Mouse (Mus musculus): ENCODE measurements around the gene Sik2. TPM values are rescaled to one million over a fixed set of nuclear protein-coding genes. Genes with fewer than 3 reads are reported as not detected.

The Sik2 gene
- polyA plus RNA-seq (2014; fragmentation: Nextera tagmentation; extraction: Ambion mirVana), result 15.6 and 17.1 TPM in 2 replicates

DNA sequence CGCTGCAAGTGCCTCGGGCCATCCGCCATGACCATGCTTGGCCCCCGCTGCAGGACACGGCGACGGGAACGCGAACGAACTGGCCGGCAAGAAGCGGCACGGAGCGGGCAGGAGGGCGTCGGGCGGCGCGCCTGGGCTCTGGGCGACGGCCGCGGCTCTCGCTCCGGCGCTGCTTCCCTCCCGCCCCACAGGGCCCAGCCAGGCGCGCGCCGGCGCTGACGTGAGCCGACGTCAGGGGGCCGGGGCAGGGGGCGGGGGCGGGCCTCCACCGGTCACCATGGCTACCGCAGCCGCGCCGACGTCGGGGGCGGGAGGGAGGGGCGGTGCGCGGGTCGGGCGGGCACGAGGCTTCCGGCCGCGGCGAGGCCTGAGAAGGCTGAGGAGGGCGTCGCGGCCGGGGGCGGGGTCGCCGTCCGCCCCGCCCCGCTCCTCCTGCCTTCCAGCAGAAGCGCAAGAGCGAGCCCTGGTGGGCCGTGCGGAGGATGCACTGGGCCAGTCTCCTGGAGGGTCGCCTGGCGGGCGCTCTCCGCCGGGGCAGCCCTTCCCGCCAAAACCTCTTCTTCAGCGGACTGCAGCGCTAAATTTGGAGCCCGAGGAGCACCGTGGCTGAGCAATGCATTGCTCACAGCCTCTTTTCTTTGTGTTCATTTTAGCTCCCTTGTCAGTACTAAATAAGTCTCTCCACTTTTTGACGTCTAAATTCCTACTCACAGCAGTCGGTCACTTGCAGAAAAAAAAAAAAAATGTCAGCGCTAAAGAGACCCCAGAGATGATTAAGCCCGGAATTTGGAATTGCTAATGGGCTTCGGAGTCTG lies at the start of gene Sik2:
Gene Sik2 (minus strand): TSS at position 233 of the 815 bp plus-strand sequence.
- peak within 1 kb of the TSS; percentile 86 for H3K9ac ChIP-seq (ENCODE audit: low read depth, low read length)
- under 1% methylated on average over 46 of the region's 85 CpGs for WGBS (ENCODE audit: insufficient replicate concordance)

DNA sequence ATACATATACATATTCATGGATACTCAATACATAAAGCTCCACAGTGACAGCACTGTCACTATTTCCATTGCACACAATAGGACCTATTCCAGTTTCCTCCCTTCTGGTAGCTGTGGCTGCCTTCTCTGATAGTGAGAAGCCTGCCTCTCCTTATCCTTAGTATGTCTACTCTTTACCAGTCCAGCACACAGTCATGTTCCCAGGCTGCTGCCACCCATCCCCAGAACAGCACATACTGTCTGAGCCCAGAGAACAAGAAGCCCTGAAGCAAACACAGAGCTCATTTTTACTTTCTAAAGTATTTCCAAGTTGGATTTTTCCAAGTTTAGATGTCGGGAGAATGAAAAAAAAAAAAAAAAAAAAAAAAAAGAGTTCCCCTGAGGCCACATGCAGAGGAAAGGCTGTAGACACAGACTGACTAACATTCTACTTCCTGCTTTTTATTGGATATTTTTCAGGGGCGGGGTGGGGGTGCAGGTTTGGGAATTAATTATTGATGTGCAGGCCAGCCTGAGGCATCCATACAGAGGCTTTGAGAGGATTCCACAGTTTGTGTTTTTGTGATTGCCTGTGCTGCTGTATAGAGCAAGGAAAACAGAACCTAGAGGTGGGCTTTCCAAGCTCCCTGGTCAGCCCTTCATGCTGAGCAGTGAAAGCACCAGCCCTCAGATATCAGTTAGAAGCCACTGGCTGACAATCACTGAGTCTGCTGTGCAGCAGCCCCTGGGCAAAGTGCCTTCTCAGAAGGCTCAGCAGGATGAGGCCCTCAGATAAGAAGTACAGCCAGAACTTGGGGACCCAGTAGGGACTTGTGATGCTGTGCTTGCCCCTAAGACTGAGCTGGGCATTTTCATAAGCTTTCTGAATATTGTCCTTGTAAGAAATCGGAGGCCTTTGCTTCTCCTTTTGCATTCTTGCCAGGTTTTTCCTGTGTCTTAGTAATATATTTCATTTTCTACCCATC lies 47.8 kb upstream of the Sik2 start:
- no peaks in the 10 kb centered on the region for H3K9me3 ChIP-seq (replicated peaks; ENCODE audit: control insufficient read depth, low read length)
- no peak for ATAC-seq (replicated peaks; ENCODE audit: insufficient number of reproducible peaks, low FRiP score, low TSS enrichment)
- no peak overlapping the region for H3K4me2 ChIP-seq
- H3K9ac ChIP-seq (ENCODE audit: low read depth, low read length), result no peak overlapping the region
- H3K36me3 ChIP-seq (ENCODE audit: control insufficient read depth, insufficient read depth, low read length), result no peaks in the 10 kb centered on the region
- H3K27me3 ChIP-seq (ENCODE audit: control insufficient read depth, insufficient read depth, low read length), result no peaks in the 10 kb centered on the region
- no peak overlapping the region for H3K4me3 ChIP-seq (ENCODE audit: low read depth, low read length)
- H3K27ac ChIP-seq (ENCODE audit: low read depth, low read length), result no peak overlapping the region
- H3K4me1 ChIP-seq (ENCODE audit: control insufficient read depth, insufficient read depth, low read length), result 0 out of 2 replicates have a peak, but pooled peaks cover 4% of the 10 kb centered on the region
- 67% methylated on average over 3 of the region's 3 CpGs for WGBS (ENCODE audit: insufficient replicate concordance)

More for the DNA sequence above, at the start of gene Sik2:
- peak; percentile 95 for ATAC-seq (replicated peaks; ENCODE audit: insufficient number of reproducible peaks, low FRiP score, low TSS enrichment)
- H3K4me2 ChIP-seq, result peak within 1 kb of the TSS; percentile 79
- no peaks in the 10 kb centered on the region for H3K36me3 ChIP-seq (ENCODE audit: control insufficient read depth, insufficient read depth, low read length)
- no peaks in the 10 kb centered on the region for H3K9me3 ChIP-seq (replicated peaks; ENCODE audit: control insufficient read depth, low read length)
- peak within 1 kb of the TSS; percentile 92 for H3K4me3 ChIP-seq (ENCODE audit: low read depth, low read length)
- peaks cover 8% of the 10 kb centered on the region; the same call in 1 of the 2 replicates for H3K4me1 ChIP-seq (ENCODE audit: control insufficient read depth, insufficient read depth, low read length)
- peak within 1 kb of the TSS; percentile 87 for H3K27ac ChIP-seq (ENCODE audit: low read depth, low read length)
- H3K27me3 ChIP-seq (ENCODE audit: control insufficient read depth, insufficient read depth, low read length), result no peaks in the 10 kb centered on the region

DNA sequence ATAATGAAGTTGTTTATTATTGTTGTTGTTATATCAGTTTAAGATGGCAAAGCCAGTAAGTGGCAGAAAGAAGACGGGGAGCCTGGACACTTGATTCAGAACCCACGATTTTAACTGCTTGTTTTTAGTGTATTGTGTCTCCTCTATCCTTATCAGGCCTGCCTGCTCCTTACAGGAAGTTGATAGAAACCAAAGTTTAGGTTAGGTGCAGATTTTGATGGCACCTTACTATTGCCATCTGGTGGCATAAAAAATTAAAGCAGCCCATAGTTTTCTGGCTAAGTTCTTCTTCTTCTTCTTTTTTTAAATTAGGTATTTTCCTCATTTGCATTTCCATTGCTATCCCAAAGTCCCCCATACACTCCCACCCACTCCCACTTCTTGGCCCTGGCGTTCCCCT lies 43.3 kb upstream of the Sik2 start:
- no peak overlapping the region for H3K9ac ChIP-seq (ENCODE audit: low read depth, low read length)
- H3K27me3 ChIP-seq (ENCODE audit: control insufficient read depth, insufficient read depth, low read length), result no peaks in the 10 kb centered on the region
- 0 out of 2 replicates have a peak, but pooled peaks cover 4% of the 10 kb centered on the region for H3K4me1 ChIP-seq (ENCODE audit: control insufficient read depth, insufficient read depth, low read length)
- H3K27ac ChIP-seq (ENCODE audit: low read depth, low read length), result no peak overlapping the region
- no peaks in the 10 kb centered on the region for H3K36me3 ChIP-seq (ENCODE audit: control insufficient read depth, insufficient read depth, low read length)
- 38% methylated on average over 3 of the region's 3 CpGs for WGBS (ENCODE audit: insufficient replicate concordance)
- ATAC-seq (replicated peaks; ENCODE audit: insufficient number of reproducible peaks, low FRiP score, low TSS enrichment), result no peak
- H3K4me3 ChIP-seq (ENCODE audit: low read depth, low read length), result no peak overlapping the region
- no peak overlapping the region for H3K4me2 ChIP-seq
- no peaks in the 10 kb centered on the region for H3K9me3 ChIP-seq (replicated peaks; ENCODE audit: control insufficient read depth, low read length)

DNA sequence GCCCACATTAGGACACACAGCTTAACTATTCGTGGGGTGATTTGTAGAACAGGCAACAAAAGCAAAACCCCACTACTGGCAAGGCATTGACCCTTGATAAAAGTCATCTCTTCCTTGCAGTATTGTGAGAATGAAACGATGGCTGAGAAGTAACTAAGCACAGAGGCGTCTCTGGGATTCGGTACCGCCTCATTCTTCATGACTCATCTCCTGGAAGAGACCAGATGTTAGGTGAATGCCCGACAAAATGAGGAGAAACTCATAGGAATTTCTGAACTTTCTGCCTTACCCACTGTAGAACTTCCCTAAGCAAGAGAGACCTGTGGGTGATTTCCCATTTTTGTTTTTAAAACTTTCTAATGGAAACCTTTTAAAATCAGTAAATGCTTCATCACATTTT lies 33.3 kb upstream of the Sik2 start:
- no peak overlapping the region for H3K27ac ChIP-seq (ENCODE audit: low read depth, low read length)
- WGBS (ENCODE audit: insufficient replicate concordance), result 69% methylated on average over 6 of the region's 6 CpGs
- no peak overlapping the region for H3K9ac ChIP-seq (ENCODE audit: low read depth, low read length)
- no peaks in the 10 kb centered on the region for H3K36me3 ChIP-seq (ENCODE audit: control insufficient read depth, insufficient read depth, low read length)
- H3K4me3 ChIP-seq (ENCODE audit: low read depth, low read length), result no peak overlapping the region
- H3K9me3 ChIP-seq (replicated peaks; ENCODE audit: control insufficient read depth, low read length), result no peaks in the 10 kb centered on the region
- no peak for ATAC-seq (replicated peaks; ENCODE audit: insufficient number of reproducible peaks, low FRiP score, low TSS enrichment)
- H3K4me1 ChIP-seq (ENCODE audit: control insufficient read depth, insufficient read depth, low read length), result no peaks in the 10 kb centered on the region
- no peaks in the 10 kb centered on the region for H3K27me3 ChIP-seq (ENCODE audit: control insufficient read depth, insufficient read depth, low read length)
- no peak overlapping the region for H3K4me2 ChIP-seq

DNA sequence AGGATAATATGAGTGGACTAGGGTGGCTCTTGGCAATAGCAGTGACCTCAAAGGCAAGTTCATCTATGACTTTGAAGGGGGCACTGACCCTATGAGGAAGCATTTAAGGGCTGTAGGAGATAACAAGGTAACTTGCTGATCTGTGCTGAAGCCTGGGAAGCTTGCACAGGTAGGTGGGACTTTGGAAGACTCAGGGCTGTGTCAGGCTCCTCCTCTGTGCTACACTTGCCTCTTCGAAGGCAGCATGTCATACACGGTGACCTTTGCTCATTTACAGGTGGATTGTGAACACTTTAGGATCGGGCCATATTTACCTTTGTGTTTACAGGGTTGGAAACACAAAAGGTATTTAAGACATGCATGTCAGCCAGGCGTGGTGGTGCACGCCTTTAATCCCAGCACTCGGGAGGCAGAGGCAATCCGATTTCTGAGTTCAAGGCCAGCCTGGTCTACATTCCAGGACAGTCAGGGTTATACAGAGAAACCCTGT lies 32.7 kb upstream of the Sik2 start:
- Histone ChIP-seq H3K9me3 (replicated peaks; ENCODE audit: control insufficient read depth, low read length) (no peaks in the 10 kb centered on the region), H3K27me3 (ENCODE audit: control insufficient read depth, insufficient read depth, low read length) (no peaks in the 10 kb centered on the region), H3K36me3 (ENCODE audit: control insufficient read depth, insufficient read depth, low read length) (no peaks in the 10 kb centered on the region), H3K4me3 (ENCODE audit: low read depth, low read length) (no peak overlapping the region), H3K27ac (ENCODE audit: low read depth, low read length) (no peak overlapping the region), H3K4me2 (no peak overlapping the region), H3K9ac (ENCODE audit: low read depth, low read length) (no peak overlapping the region), H3K4me1 (ENCODE audit: control insufficient read depth, insufficient read depth, low read length) (no peaks in the 10 kb centered on the region)
- WGBS (ENCODE audit: insufficient replicate concordance), result 89% methylated on average over 7 of the region's 7 CpGs
- no peak for ATAC-seq (replicated peaks; ENCODE audit: insufficient number of reproducible peaks, low FRiP score, low TSS enrichment)

DNA sequence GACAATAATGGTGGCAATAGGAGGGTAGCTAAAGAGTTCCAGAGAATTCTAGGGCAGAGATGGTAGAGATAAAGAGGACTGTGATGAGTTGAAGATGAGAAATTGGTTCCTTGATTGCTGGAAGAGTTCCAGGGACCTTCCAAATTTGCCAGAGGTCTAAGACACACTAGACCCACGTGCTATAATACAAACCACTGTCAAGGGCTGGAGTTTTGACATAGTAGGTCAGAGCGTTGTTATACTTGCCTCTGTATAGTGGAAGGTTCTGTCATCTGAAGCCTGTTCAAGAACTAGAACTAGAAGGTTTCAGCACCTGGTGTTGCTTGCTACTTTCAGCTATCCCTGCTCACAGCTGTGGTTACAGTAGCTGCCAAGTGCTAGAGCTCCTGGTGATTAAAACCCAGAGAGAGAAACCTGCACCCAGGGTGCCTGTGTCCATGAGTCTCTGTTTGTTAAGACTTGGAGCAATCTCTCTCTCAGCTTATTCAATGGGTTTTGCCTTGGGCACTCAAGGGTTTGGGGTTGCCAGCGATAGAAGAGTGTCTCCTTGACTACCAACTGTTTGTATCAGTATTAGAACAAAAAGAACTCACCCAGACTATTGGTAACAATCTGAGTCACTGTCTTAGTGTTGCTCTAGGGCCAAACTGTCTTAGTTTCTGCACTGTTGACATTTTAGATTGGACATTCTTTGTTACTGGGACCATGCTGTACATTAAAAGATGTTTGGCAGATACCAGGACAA lies 24.1 kb upstream of the Sik2 start:
- WGBS (ENCODE audit: insufficient replicate concordance), result 69% methylated on average over 3 of the region's 3 CpGs
- no peak overlapping the region for H3K9ac ChIP-seq (ENCODE audit: low read depth, low read length)
- no peaks in the 10 kb centered on the region for H3K4me1 ChIP-seq (ENCODE audit: control insufficient read depth, insufficient read depth, low read length)
- no peaks in the 10 kb centered on the region for H3K27me3 ChIP-seq (ENCODE audit: control insufficient read depth, insufficient read depth, low read length)
- no peak overlapping the region for H3K4me3 ChIP-seq (ENCODE audit: low read depth, low read length)
- H3K27ac ChIP-seq (ENCODE audit: low read depth, low read length), result no peak overlapping the region
- no peak for ATAC-seq (replicated peaks; ENCODE audit: insufficient number of reproducible peaks, low FRiP score, low TSS enrichment)
- no peaks in the 10 kb centered on the region for H3K9me3 ChIP-seq (replicated peaks; ENCODE audit: control insufficient read depth, low read length)
- no peaks in the 10 kb centered on the region for H3K36me3 ChIP-seq (ENCODE audit: control insufficient read depth, insufficient read depth, low read length)
- H3K4me2 ChIP-seq, result no peak overlapping the region

DNA sequence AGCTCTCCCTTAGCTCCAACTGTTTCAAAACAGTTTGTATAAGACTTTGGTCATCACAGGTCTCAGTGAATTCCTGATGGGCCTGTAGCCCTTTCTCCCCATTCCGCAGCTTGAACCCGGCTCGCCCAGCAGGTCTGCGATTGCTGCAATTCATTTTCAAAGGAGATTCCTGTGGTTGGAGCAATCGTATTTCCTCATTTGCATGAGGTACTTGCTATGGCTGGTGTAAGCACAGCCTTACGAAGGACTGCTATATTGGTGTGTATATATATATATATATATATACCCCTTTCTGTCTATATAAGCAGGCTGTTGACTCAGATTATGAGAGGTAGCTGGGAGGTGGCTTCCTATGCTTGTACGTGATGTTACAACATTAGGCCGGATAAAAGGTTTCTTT lies 23.4 kb upstream of the Sik2 start:
- no peak overlapping the region for H3K9ac ChIP-seq (ENCODE audit: low read depth, low read length)
- H3K4me2 ChIP-seq, result no peak overlapping the region
- no peak for ATAC-seq (replicated peaks; ENCODE audit: insufficient number of reproducible peaks, low FRiP score, low TSS enrichment)
- no peaks in the 10 kb centered on the region for H3K27me3 ChIP-seq (ENCODE audit: control insufficient read depth, insufficient read depth, low read length)
- no peaks in the 10 kb centered on the region for H3K4me1 ChIP-seq (ENCODE audit: control insufficient read depth, insufficient read depth, low read length)
- 70% methylated on average over 8 of the region's 8 CpGs for WGBS (ENCODE audit: insufficient replicate concordance)
- no peaks in the 10 kb centered on the region for H3K9me3 ChIP-seq (replicated peaks; ENCODE audit: control insufficient read depth, low read length)
- no peak overlapping the region for H3K4me3 ChIP-seq (ENCODE audit: low read depth, low read length)
- no peaks in the 10 kb centered on the region for H3K36me3 ChIP-seq (ENCODE audit: control insufficient read depth, insufficient read depth, low read length)
- H3K27ac ChIP-seq (ENCODE audit: low read depth, low read length), result no peak overlapping the region

DNA sequence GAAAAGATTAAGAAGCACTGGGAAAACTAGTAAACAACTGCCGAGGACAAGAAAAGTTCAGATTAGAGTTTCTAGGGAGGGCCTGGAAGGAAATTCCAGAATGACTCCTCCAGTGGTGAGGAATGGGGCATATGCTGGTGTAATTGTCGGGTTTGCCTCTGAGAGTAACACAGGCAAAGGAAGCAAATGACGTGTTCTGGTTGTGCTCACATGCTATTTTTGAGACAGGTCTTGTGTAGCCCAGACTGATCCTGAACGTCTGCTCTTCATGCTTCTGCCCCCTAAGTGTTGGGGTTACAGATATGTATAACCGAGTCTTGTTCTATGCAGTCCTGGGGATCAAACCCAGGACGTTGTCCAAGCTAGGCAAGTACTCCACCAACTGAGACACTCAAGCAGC lies 22.7 kb upstream of the Sik2 start:
- Histone ChIP-seq H3K4me1 (ENCODE audit: control insufficient read depth, insufficient read depth, low read length) (no peaks in the 10 kb centered on the region), H3K36me3 (ENCODE audit: control insufficient read depth, insufficient read depth, low read length) (no peaks in the 10 kb centered on the region), H3K9me3 (replicated peaks; ENCODE audit: control insufficient read depth, low read length) (no peaks in the 10 kb centered on the region), H3K9ac (ENCODE audit: low read depth, low read length) (no peak overlapping the region), H3K27ac (ENCODE audit: low read depth, low read length) (no peak overlapping the region), H3K27me3 (ENCODE audit: control insufficient read depth, insufficient read depth, low read length) (no peaks in the 10 kb centered on the region), H3K4me3 (ENCODE audit: low read depth, low read length) (no peak overlapping the region), H3K4me2 (no peak overlapping the region)
- no peak for ATAC-seq (replicated peaks; ENCODE audit: insufficient number of reproducible peaks, low FRiP score, low TSS enrichment)
- WGBS (ENCODE audit: insufficient replicate concordance), result 44% methylated on average over 6 of the region's 6 CpGs

All from heart, embryonic 11.5 days (tissue).